Mouse (Mus musculus) limb, embryonic 11.5 days (tissue): Measurements from ENCODE around the gene Zscan18. TPM values are rescaled to one million over a fixed set of nuclear protein-coding genes. Genes with fewer than 3 reads are reported as not detected.
"Not testable (repeated sequence)": the region's sequence is repeated elsewhere in the genome, so short reads cannot be mapped to it uniquely, and the experiment has no call there.

ENCODE experiments used
- ATAC-seq: fragments of 200-750 bp; cut with Nextera tagmentation; 2 replicates; pipeline ENCODE4 v1.8.0; 2017; ENCODE audit warnings: low read depth; ENCODE audit not compliant: insufficient number of reproducible peaks, low FRiP score, low TSS enrichment
- DNase-seq: peaks from one replicate; pipeline ENCODE4 v3.0.0-alpha.2; 2015; ENCODE audit warnings: low spot score
- H3K27ac ChIP-seq: fragments of 300-500 bp; sonication (generic); replicated peaks from 2 replicates; pipeline ENCODE4 v1.5.1; 2014; ENCODE audit warnings: low read depth, mild to moderate bottlenecking, low read length
- H3K27me3 ChIP-seq: fragments of 300-500 bp; sonication (generic); 2 replicates; pipeline ENCODE4 v1.6.1; 2014; ENCODE audit warnings: mild to moderate bottlenecking, low read length, mixed read lengths; ENCODE audit not compliant: control insufficient read depth, insufficient read depth
- H3K36me3 ChIP-seq: fragments of 300-500 bp; sonication (generic); 2 replicates; pipeline ENCODE4 v1.6.1; 2014; ENCODE audit warnings: mild to moderate bottlenecking, low read length, moderate library complexity, mixed read lengths; ENCODE audit not compliant: control insufficient read depth, insufficient read depth
- H3K4me1 ChIP-seq: fragments of 300-500 bp; sonication (generic); 2 replicates; pipeline ENCODE4 v1.6.1; 2014; ENCODE audit warnings: low read length, mixed read lengths; ENCODE audit not compliant: control insufficient read depth, insufficient read depth
- H3K4me2 ChIP-seq: fragments of 300-500 bp; sonication (generic); 2 replicates; pipeline ENCODE4 v1.6.1; 2014; ENCODE audit warnings: low read depth, mild to moderate bottlenecking, moderate library complexity; ENCODE audit not compliant: severe bottlenecking
- H3K4me3 ChIP-seq: fragments of 300-500 bp; sonication (generic); 2 replicates; pipeline ENCODE4 v1.5.1; 2014; ENCODE audit warnings: low read depth, low read length
- H3K9ac ChIP-seq: fragments of 300-500 bp; sonication (generic); 2 replicates; pipeline ENCODE4 v1.6.1; 2014; ENCODE audit warnings: mild to moderate bottlenecking, low read length
- H3K9me3 ChIP-seq: fragments of 300-500 bp; sonication (generic); 2 replicates; pipeline ENCODE4 v1.6.1; 2016; ENCODE audit warnings: low read length; ENCODE audit not compliant: control insufficient read depth
- WGBS: fragments of 180-500 bp; shearing (Covaris S2); extraction: QIAGEN DNeasy Blood & Tissue Kit; methylation state at CpG from one replicate; pipeline ENCODE4 v1.1.7; 2014; 5-methylcytosine and 5-hydroxymethylcytosine counted together
- polyA plus RNA-seq: library from polyadenylated mRNA; unstranded; fragments of >200 nt; fragmentation: Nextera tagmentation; extraction: Ambion mirVana; gene quantifications from 2 replicates; pipeline ENCODE4 v1.2.1, GENCODE M21; 2014

Gene Zscan18
- polyA plus RNA-seq, 1 experiment from 2014 or later, result 11.6 TPM

DNA sequence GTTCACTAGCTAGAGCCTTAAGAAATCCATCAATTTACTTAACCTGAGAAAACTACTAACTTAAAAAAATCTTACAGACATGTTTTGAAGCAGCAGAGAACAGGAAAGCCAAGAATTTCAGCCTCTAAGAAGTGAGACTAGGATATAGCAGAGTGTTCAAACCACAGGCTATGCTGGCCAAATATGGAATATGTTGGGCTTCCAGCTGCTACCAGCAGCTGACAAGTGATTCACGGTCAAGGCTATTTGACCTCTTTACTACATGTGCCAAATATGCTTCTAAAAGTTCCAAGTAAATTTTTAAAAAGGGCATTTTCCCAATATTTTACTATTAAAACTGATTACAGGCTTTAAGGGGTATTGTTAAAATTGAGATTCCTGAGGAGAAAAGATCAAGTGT, 3.9 kb downstream of the Zscan18 start:
- H3K27ac ChIP-seq, result no peak overlapping the region
- no peak overlapping the region for H3K4me2 ChIP-seq
- peaks cover 6% of the 10 kb centered on the region; the same call in 1 of the 2 replicates for H3K4me1 ChIP-seq
- DNase-seq (no peak), ATAC-seq (no peak)
- H3K9me3 ChIP-seq, result peaks cover 9% of the 10 kb centered on the region; the same call in 1 of the 2 replicates
- WGBS, result 85% methylated on average over 1 of the region's 1 CpGs
- no peak overlapping the region for H3K9ac ChIP-seq
- no peak overlapping the region for H3K4me3 ChIP-seq
- H3K36me3 ChIP-seq, result no peaks in the 10 kb centered on the region
- no peaks in the 10 kb centered on the region for H3K27me3 ChIP-seq

DNA sequence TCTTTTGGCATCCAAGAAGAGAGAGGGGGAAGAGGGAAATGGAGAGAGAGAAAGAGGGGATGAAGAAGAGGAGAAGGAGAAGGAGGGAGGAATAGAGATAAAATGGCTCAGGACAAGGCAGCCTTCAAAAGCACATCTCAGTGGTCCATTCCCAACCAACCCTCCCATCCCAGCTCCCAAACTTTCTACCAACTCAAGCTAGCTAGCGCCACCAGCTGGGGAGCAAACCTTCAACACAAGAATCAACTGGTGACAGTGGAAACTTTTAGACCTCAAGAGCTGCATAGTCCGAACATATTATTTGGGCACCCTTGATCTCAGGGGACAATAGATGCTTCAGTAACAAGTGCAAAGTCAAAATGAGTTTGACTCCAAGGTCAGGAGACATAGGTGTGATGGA, 5.5 kb downstream of the Zscan18 start:
- DNase-seq, result no peak
- H3K36me3 ChIP-seq, result no peaks in the 10 kb centered on the region
- ATAC-seq, result no peak
- H3K4me3 ChIP-seq, result no peak overlapping the region
- no peak overlapping the region for H3K27ac ChIP-seq
- H3K4me1 ChIP-seq, result no peaks in the 10 kb centered on the region
- no peaks in the 10 kb centered on the region for H3K27me3 ChIP-seq
- H3K9me3 ChIP-seq, result peaks cover 9% of the 10 kb centered on the region; the same call in 1 of the 2 replicates
- H3K4me2 ChIP-seq, result no peak overlapping the region
- 56% methylated on average over 2 of the region's 2 CpGs for WGBS
- no peak overlapping the region for H3K9ac ChIP-seq

DNA sequence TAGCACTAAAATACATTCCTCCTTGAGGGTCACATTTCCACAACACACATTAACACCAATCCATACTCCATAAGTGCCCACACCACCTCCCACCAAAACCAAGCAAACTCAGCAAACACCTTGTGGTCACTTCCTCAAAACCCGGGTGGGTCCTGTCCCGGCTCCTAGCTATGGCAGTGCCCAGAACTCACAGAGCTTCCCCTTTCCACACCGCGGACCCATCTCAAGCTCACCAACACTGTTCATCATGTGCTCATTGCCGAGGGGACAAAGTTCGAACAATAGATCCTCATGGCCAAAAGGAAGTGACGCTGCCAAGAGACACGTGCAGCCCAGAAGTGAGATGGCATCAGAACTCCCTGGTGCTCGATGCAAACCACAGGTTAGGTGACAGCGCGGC, 10.8 kb downstream of the Zscan18 start:
- WGBS, result 87% methylated on average over 11 of the region's 11 CpGs
- H3K4me3 ChIP-seq, ATAC-seq, H3K36me3 ChIP-seq, H3K9ac ChIP-seq, H3K9me3 ChIP-seq, DNase-seq, H3K4me1 ChIP-seq, H3K4me2 ChIP-seq, H3K27me3 ChIP-seq, H3K27ac ChIP-seq: not testable (repeated sequence)

DNA sequence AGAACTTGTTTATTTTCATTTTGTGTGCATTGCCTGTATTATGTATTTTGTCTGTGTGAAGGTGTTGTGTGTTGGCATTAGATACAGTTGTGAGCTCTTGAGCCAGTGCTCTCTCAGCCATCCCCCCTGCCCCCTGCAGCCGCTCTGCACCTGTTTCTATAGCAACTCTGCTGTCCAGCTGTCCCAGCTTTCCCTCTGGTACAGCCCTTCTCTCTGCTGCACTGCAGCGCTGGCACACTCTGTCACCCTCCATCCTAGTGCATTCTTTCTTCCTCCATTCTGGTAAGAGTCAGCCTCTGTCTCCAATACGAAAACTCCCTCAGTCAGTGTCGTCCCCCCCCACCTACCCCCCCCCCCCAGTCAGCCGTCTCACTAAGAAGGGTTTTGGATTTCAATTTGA, 15.4 kb downstream of the Zscan18 start:
- Histone ChIP-seq H3K9me3 (no peaks in the 10 kb centered on the region), H3K27ac (no peak overlapping the region), H3K4me3 (no peak overlapping the region), H3K36me3 (no peaks in the 10 kb centered on the region), H3K9ac (no peak overlapping the region), H3K27me3 (no peaks in the 10 kb centered on the region), H3K4me1 (no peaks in the 10 kb centered on the region), H3K4me2 (no peak overlapping the region)
- ATAC-seq (no peak), DNase-seq (no peak)
- WGBS, result 21% methylated on average over 5 of the region's 5 CpGs

DNA sequence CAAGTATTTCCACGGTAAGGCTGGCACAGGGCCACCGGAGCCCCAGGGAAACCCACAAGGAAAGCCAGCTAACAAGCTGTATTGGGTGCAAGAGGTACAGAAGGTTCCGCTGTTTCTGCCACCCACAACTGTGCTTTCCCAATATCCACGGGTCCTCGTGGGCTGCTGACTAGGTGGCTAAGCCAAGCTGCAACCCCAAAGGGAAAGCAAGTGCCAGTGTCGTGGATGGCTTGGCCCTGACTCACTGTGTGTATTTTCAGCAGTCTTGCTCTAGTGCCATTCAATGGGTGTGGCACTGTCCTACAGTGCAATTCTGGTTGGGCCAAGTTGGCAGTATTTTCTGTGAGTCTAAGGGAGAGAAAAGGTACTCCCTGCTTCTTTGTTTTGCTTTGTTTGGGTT, 16.1 kb downstream of the Zscan18 start:
- Histone ChIP-seq H3K4me3 (no peak overlapping the region), H3K9ac (no peak overlapping the region), H3K4me2 (no peak overlapping the region), H3K27ac (no peak overlapping the region), H3K4me1 (no peaks in the 10 kb centered on the region), H3K9me3 (no peaks in the 10 kb centered on the region), H3K27me3 (no peaks in the 10 kb centered on the region), H3K36me3 (no peaks in the 10 kb centered on the region)
- ATAC-seq (no peak), DNase-seq (no peak)
- 74% methylated on average over 6 of the region's 6 CpGs for WGBS

DNA sequence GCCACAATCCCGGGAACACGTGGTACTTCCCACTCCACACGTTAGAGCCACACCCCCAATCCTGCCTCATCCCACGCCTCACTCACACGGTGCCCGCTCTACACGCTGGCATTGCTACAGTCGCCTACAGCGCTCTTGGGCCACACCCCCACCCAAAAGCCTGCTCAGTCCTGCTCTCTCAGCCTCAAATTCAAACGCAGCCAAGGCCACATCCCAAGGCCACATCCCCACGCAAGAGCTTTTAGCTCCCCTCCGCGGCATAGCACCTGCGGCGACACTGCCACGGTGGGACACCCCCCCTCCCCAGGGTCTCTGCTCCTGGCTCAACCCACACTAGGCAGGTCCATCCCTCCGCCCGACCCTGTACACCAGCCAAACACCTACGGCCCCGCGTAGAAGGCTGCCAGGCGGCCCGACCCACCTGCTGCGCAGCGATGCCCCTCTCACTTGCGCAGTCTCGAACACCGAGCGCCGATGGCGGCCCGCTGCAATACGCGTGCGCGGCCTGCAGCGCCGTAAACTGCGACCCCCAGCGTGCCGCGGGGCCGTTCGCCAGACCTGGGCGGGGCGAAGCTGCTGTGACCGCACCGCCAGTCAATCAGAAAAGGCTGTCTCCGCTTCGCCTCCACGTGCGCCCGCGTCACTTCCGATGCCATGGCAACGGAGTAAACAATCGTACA, 23.1 kb downstream of the Zscan18 start:
- H3K27ac ChIP-seq, result no peak overlapping the region
- WGBS, result under 1% methylated on average over 57 of the region's 57 CpGs
- DNase-seq, result peak; percentile 88

DNA sequence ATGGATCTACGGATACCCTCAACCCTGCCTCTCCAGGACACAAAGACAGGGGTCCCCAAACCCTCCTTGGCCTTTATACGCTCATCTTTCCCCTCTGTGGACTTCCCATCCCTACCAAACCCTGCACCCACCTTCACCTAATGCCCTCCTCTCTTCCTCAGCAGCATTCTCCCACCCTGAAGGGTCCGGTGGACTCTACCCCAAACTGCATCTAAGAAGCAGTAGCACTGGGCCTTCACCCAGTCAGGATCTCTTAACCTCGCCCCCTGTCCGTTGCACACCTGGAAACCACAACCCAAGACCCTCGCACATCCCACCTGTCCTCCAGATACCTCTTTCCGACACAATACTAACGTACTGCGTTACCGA, 23.7 kb downstream of the Zscan18 start:
- Histone ChIP-seq H3K9ac (peak overlapping the region; percentile 77; the same call in 1 of the 2 replicates), H3K9me3 (no peaks in the 10 kb centered on the region), H3K36me3 (0 out of 2 replicates have a peak, but pooled peaks cover 1% of the 10 kb centered on the region), H3K27me3 (no peaks in the 10 kb centered on the region), H3K4me2 (peak overlapping the region; percentile 89), H3K4me3 (peak overlapping the region; percentile 68), H3K4me1 (0 out of 2 replicates have a peak, but pooled peaks cover 4% of the 10 kb centered on the region), H3K27ac (no peak overlapping the region)
- ATAC-seq (no peak), DNase-seq (no peak)
- WGBS, result 23% methylated on average over 10 of the region's 10 CpGs

More for the DNA sequence above, 23.1 kb downstream of the Zscan18 start:
- Histone ChIP-seq H3K27me3 (no peaks in the 10 kb centered on the region), H3K9ac (peak overlapping the region; percentile 77), H3K4me3 (peak overlapping the region; percentile 68), H3K9me3 (no peaks in the 10 kb centered on the region), H3K36me3 (no peaks in the 10 kb centered on the region), H3K4me2 (peak overlapping the region; percentile 89), H3K4me1 (0 out of 2 replicates have a peak, but pooled peaks cover 4% of the 10 kb centered on the region)
- ATAC-seq, result peak; percentile 96

DNA sequence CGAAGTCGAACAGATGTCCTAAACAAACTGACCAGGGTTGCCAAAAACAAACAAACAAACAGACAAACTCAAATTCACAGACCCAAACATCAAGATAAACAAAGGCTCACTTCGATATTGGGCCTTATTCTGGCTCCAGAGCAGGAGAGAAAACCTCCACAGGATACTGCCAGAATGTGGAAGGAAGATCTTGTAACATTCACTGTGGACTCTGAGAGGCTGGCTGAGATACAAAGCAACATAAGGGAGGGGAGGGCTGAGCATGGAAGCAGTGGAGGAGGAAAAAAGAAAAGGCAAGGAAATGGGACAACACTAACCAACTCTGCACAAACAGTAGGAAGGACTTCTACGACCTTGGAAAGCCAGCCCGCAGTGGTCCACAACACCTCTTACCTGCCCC, 24.3 kb downstream of the Zscan18 start:
- Histone ChIP-seq H3K4me2 (no peak overlapping the region), H3K4me3 (no peak overlapping the region), H3K4me1 (0 out of 2 replicates have a peak, but pooled peaks cover 4% of the 10 kb centered on the region), H3K36me3 (0 out of 2 replicates have a peak, but pooled peaks cover 4% of the 10 kb centered on the region), H3K27ac (no peak overlapping the region), H3K27me3 (no peaks in the 10 kb centered on the region), H3K9me3 (no peaks in the 10 kb centered on the region), H3K9ac (no peak overlapping the region)
- WGBS, result 89% methylated on average over 5 of the region's 5 CpGs
- ATAC-seq (no peak), DNase-seq (no peak)
